Mouse (Mus musculus) urinary bladder, postnatal 25 days (tissue): ENCODE measurements around the gene Gm8127.
"Not testable (repeated sequence)": the region's sequence is repeated elsewhere in the genome, so short reads cannot be mapped to it uniquely, and the experiment has no call there.

ENCODE experiments used
- DNase-seq: peaks from one replicate; pipeline ENCODE4 v3.0.0; 2022; ENCODE audit warnings: low spot score

The Gm8127 gene

GRCm38 (mm10) chr14:43293503-43293902 lies at the start of gene Gm8127:
TSS of gene Gm8127 (minus strand) at chr14:43293832.
- DNase-seq, result not testable (repeated sequence)

DNA sequence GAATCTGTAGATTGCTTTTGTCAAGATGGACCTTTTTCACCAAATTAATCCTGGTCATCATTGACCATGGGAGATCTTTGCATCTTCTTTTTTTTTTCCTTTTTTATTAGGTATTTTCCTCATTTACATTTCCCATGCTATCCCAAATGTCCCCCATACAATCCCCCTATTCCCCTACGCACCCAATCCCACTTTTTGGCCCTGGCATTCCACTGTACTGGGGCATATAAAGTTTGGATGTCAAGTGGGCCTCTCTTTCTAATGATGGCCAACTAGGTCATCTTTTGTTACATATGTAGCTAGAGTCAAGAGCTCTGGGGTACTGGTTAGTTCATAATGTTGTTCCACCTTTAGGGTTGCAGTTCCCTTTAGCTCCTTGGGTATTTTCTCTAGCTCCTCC lies 44.0 kb upstream of the Gm8127 start:
- DNase-seq, result not testable (repeated sequence)

DNA sequence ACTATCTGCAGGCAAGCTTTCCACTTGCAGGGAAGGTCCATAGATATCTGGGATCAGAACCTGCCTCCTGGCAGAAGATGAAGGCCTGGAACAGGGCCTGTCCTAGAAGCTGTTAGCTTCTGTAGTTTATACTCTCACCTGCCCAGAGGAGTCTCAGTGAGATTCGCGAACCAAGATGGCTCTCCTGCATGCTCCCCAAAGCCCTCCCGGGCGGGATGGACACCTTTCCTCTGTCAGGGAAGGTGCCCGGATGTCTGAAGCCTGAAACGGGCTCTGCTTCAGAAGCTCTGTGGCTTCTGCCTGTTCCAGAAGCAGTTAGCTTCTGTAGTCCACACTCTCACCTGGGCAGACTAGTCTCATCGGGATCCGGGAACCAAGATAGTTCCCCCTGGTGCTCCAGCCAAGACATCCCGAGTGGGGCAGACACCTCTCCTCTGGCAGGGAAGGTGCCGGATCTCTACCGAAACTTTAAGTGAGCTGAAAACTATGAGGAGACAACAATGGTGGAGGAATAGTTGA lies 37.8 kb upstream of the Gm8127 start:
- DNase-seq, result not testable (repeated sequence)

DNA sequence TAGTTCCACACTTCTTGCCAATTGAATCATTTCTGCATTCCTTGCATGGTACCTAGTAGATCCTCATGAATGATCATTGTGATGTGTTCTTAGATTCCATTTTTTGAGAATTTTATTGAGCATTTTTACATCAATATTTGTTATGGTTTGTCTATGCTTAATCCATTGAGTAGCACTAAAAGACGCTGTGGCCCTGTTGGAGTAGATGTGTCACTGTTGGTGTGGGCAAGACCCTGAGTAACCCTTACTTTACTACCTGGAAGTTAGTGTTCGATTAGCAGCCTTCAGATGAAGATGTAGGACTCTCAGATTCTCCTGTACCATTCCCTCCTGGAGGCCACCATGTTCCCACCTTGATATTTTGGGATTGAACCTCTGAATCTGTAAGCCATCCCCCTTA lies 35.0 kb upstream of the Gm8127 start:
- not testable (repeated sequence) for DNase-seq

- DNase-seq, result not testable (repeated sequence)
Observed at GRCm38 (mm10) chr14:43319516-43319915, 25.9 kb upstream of the Gm8127 start.

- DNase-seq, result peak; percentile 33
Observed at GRCm38 (mm10) chr14:43278681-43279080, 15.0 kb downstream of the Gm8127 start.

GRCm38 (mm10) chr14:43278146-43278545 lies 15.5 kb downstream of the Gm8127 start:
- DNase-seq, result peak; percentile 7

DNA sequence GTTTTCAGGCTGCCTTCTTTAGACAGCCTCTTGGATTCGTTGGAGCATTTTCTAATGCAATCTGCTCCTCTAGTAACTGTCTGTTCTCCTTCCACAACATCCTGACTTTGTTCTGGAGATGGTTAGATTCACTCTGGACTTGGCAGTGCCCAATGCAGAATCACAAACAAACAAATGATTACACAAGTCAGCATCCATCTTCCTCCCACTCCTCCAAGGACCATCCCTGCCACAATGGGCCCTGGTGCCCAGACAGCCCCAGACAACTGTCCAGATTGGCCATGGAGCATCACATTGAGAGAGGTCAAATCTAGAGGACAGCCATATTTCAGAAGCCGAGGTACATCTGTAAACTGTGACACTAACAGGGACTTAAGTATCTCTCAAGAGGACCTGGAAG lies 16.2 kb downstream of the Gm8127 start:
- not testable (repeated sequence) for DNase-seq

DNA sequence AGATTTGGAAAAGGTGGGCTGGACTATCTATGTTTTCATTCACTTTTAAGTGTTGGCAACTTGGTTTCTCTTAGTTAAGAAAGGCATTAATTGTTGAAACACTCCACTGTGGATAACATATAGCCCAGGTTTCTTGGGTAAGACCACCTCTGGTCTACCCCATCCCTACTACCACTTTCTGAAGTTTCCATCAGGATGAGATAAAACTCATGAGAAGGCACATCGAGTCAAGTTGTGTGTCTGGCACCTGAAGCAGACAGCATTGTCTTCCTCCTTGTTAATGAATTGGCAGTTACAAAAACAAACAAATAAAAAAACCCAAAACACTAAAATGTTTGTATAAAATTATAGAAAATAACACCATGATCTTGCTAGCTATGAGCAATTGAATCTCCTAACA lies 17.9 kb downstream of the Gm8127 start:
- DNase-seq, result not testable (repeated sequence)

DNA sequence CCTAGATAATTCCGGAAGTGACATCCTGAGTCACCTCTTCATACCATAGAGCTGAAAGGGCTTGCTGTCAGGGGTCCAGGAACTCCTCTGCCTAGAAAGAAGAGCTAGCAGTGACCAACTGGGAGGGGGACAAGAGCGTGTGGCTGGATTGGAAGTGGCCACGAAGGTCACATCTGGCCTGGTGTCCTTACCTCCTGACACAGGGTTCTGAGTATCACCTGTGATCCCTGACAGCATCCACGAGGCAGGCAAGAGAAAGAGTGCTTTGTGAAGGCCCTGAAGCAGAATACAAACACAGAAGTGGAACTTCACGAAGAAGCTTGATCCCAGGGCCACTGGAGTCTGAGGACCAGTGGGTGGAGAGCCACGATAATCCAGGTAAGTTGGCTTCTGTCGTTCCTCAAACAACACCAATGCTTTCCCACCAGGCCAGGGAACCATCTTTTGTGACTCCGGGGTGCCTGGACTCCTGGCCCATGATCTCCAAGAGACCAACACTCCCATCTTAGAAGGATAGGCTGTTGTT lies 18.6 kb downstream of the Gm8127 start, which contains the start of gene Gm9732:
Gm9732 (plus strand) TSS at position 51 of the 526 bp plus-strand sequence.
- DNase-seq, result not testable (repeated sequence)

DNA sequence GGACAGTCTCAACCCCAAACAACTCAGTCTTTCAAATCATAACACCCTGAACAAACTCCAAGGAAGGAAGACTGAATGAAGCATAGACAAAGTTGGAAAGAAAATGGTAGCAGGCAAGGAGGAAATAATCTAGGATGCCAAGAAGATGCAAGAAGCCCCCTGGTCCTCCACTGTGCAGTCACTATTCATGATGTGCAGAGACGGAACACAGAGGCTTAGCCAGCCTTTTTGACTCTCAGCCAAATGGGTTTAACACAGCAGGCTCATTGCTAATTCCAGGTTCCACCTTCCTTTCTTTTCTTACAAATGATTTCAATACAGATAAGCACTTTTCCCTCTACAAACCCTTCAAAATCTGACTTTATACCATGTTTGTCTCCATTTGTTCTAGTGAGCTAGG lies 20.5 kb downstream of the Gm8127 start:
- DNase-seq, result not testable (repeated sequence)

GRCm38 (mm10) chr14:43269211-43269610 lies 24.4 kb downstream of the Gm8127 start:
- DNase-seq, result not testable (repeated sequence)

GRCm38 (mm10) chr14:43268521-43269084 lies 25.0 kb downstream of the Gm8127 start:
- not testable (repeated sequence) for DNase-seq

- not testable (repeated sequence) for DNase-seq
Observed at GRCm38 (mm10) chr14:43263421-43263820, 30.2 kb downstream of the Gm8127 start.

DNA sequence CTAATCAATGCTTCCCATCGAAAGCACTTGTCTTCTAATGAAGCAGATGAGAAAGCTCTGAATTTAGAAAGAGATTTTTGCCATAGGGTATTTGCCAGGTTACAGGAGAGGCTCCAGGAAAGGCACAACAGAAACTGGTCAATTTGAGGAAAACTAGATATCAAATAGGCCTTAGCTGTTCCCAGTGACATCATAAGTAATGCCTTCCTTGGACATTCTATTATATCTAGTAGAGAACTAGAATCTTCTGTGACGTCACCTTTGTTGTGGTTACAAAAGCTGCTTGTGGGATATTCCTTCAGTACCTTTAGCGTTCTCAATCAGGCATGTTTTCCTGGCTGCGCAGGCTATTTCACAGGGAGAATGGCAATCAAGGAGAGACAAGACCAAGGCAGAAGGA lies 35.3 kb downstream of the Gm8127 start, which contains the start of gene Gm8126:
Gm8126 (plus strand) TSS at position 301 of the 400 bp plus-strand sequence.
- DNase-seq, result not testable (repeated sequence)

GRCm38 (mm10) chr14:43256511-43256910 lies 37.1 kb downstream of the Gm8127 start:
- DNase-seq, result not testable (repeated sequence)

DNA sequence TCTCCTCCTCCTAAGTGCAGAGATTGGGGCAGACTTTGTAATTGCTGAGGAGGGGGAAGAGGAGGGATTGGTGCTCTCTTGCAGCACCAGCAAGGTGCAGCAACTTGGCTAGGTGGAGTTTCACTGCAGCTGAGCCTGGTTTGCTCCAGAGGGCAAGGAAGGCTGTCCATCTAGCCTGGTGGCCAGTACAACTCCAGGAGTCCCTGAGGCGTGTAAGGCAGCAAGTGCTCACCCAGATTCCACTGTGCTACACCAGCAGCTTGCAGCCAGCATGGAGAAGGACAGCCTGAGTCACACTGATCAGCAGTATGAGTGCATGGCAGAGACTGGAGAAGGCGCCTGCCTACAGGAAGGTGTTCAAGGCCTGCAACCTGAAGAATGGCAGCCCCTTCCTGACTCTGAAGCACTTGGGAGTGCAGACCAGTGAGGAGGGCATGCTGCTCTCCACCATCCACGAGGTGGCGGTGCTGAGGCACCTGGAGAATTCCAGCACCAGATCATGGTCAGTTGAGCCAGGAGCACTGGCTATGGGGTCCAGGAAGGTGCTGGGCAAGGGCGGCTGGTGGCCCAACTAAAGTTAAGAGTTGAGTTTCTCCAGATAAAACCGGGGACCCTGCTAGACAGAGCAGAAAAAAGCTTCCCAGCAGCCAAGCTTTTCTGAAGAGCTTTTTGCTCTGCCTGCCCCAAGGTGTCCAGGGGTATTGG lies 42.9 kb downstream of the Gm8127 start:
- DNase-seq, result not testable (repeated sequence)

DNA sequence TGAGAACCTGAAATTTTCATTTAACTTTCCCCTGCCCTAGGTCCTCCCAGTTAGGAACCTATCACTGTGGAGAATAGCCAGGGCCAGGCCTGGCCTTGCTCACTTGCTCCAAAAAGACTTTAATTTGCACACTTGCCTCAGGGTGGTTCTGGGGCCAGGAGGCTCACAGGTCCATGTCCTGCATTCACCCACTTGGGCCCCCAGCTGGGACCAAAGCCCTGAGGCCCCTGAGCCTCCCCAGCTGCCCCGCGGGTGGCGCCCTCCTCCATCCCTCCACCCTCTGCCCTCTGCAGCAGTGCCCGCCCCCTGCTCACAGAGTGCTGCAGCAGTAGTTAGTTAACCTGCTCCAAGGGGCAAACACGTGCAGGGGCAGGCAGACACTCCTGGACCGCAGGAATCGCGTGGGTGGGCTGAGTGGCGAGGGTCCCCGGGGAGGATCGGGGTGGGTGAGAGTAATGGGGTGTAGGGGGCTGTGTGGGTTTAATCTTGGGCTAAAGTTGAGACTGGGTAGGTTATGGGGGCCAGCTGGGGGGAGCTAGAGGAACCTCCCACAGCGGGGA lies 43.9 kb downstream of the Gm8127 start:
- not testable (repeated sequence) for DNase-seq
